Mouse (Mus musculus) forebrain, embryonic 13.5 days (tissue): ENCODE measurements around the gene Mier3. TPM values are rescaled to one million over a fixed set of nuclear protein-coding genes. Genes with fewer than 3 reads are reported as not detected.

ENCODE experiments used
- ATAC-seq: fragments of 200-750 bp; cut with Nextera tagmentation; 2 replicates; pipeline ENCODE4 v1.8.0; 2017
- H3K27ac ChIP-seq: fragments of 300-500 bp; sonication (generic); 2 replicates; pipeline ENCODE4 v1.5.1; 2015; ENCODE audit warnings: inconsistent platforms, mild to moderate bottlenecking, moderate library complexity
- H3K27me3 ChIP-seq: fragments of 300-500 bp; sonication (generic); 2 replicates; pipeline ENCODE4 v1.6.1; 2015; ENCODE audit warnings: mild to moderate bottlenecking, inconsistent platforms
- H3K36me3 ChIP-seq: fragments of 300-500 bp; sonication (generic); 2 replicates; pipeline ENCODE4 v1.6.1; 2015; ENCODE audit warnings: mild to moderate bottlenecking, inconsistent platforms; ENCODE audit not compliant: poor library complexity, severe bottlenecking
- H3K4me1 ChIP-seq: fragments of 300-500 bp; sonication (generic); 2 replicates; pipeline ENCODE4 v1.6.1; 2015; ENCODE audit warnings: inconsistent platforms
- H3K4me2 ChIP-seq: fragments of 300-500 bp; sonication (generic); 2 replicates; pipeline ENCODE4 v1.6.1; 2015; ENCODE audit warnings: inconsistent platforms, mild to moderate bottlenecking, moderate library complexity
- H3K4me3 ChIP-seq: fragments of 300-500 bp; sonication (generic); 2 replicates; pipeline ENCODE4 v1.5.1; 2015; ENCODE audit warnings: mild to moderate bottlenecking, inconsistent platforms
- H3K9ac ChIP-seq: fragments of 300-500 bp; sonication (generic); 2 replicates; pipeline ENCODE4 v1.6.1; 2015; ENCODE audit warnings: mild to moderate bottlenecking, inconsistent platforms
- H3K9me3 ChIP-seq: fragments of 300-500 bp; sonication (generic); replicated peaks from 2 replicates; pipeline ENCODE4 v1.6.1; 2016; ENCODE audit warnings: inconsistent platforms
- WGBS: fragments of 180-500 bp; shearing (Covaris S2); methylation state at CpG from one replicate; pipeline ENCODE4 v1.1.7; 2015; 5-methylcytosine and 5-hydroxymethylcytosine counted together
- polyA plus RNA-seq: library from polyadenylated mRNA; unstranded; fragments of >200 nt; fragmentation: Nextera tagmentation; extraction: Ambion mirVana; gene quantifications from 2 replicates; pipeline ENCODE4 v1.2.1, GENCODE M21; 2015

Gene Mier3
- polyA plus RNA-seq, 1 experiment from 2014 or later: 19.8 TPM

GRCm38 (mm10) chr13:111755377-111755776 lies 74.6 kb downstream of the Mier3 start:
- Histone ChIP-seq H3K4me3 (no peak overlapping the region), H3K9ac (no peak overlapping the region), H3K9me3 (no peaks in the 10 kb centered on the region), H3K27ac (no peak overlapping the region), H3K36me3 (peaks cover 92% of the 10 kb centered on the region), H3K27me3 (no peaks in the 10 kb centered on the region), H3K4me1 (no peaks in the 10 kb centered on the region), H3K4me2 (no peak overlapping the region)
- 98% methylated on average over 18 of the region's 18 CpGs for WGBS
- ATAC-seq: no peak

GRCm38 (mm10) chr13:111755937-111756336 lies 75.2 kb downstream of the Mier3 start:
- no peak overlapping the region for H3K4me3 ChIP-seq
- WGBS: 95% methylated on average over 15 of the region's 15 CpGs
- no peak for ATAC-seq
- no peak overlapping the region for H3K27ac ChIP-seq
- H3K4me2 ChIP-seq: no peak overlapping the region
- H3K36me3 ChIP-seq: peaks cover 92% of the 10 kb centered on the region
- no peaks in the 10 kb centered on the region for H3K9me3 ChIP-seq
- H3K4me1 ChIP-seq: no peaks in the 10 kb centered on the region
- H3K9ac ChIP-seq: no peak overlapping the region
- no peaks in the 10 kb centered on the region for H3K27me3 ChIP-seq

- H3K27ac ChIP-seq: no peak overlapping the region
- no peak for ATAC-seq
- H3K4me2 ChIP-seq: no peak overlapping the region
- no peaks in the 10 kb centered on the region for H3K4me1 ChIP-seq
- H3K27me3 ChIP-seq: no peaks in the 10 kb centered on the region
- H3K9ac ChIP-seq: no peak overlapping the region
- H3K4me3 ChIP-seq: no peak overlapping the region
- WGBS: 97% methylated on average over 6 of the region's 6 CpGs
- H3K36me3 ChIP-seq: peaks cover 94% of the 10 kb centered on the region
- H3K9me3 ChIP-seq: no peaks in the 10 kb centered on the region
Observed at GRCm38 (mm10) chr13:111756986-111757385, 76.2 kb downstream of the Mier3 start.

- ATAC-seq: no peak
- Histone ChIP-seq H3K4me3 (no peak overlapping the region), H3K27ac (no peak overlapping the region), H3K4me1 (no peaks in the 10 kb centered on the region), H3K4me2 (no peak overlapping the region), H3K9ac (no peak overlapping the region), H3K27me3 (no peaks in the 10 kb centered on the region), H3K9me3 (no peaks in the 10 kb centered on the region), H3K36me3 (peaks cover 83% of the 10 kb centered on the region)
- WGBS: 95% methylated on average over 12 of the region's 12 CpGs
Observed at GRCm38 (mm10) chr13:111762526-111762925, 81.7 kb downstream of the Mier3 start.

Other genes starting within 250 kb of the Mier3 start
- gene Gpbp1, start 190.9 kb upstream of the Mier3 start, polyA plus RNA-seq: 112 and 114 TPM in 2 replicates
- not detected in 2 replicates for gene Gm49496, start 131.0 kb upstream of the Mier3 start, polyA plus RNA-seq
- gene Gm10198, start 88.2 kb upstream of the Mier3 start, polyA plus RNA-seq: not detected in 2 replicates
- 11.1 and 11.8 TPM in 2 replicates for gene Map3k1, start 128.0 kb downstream of the Mier3 start, polyA plus RNA-seq